Mouse (Mus musculus): ENCODE data around the gene Gnb3.

Gene Gnb3

DNA sequence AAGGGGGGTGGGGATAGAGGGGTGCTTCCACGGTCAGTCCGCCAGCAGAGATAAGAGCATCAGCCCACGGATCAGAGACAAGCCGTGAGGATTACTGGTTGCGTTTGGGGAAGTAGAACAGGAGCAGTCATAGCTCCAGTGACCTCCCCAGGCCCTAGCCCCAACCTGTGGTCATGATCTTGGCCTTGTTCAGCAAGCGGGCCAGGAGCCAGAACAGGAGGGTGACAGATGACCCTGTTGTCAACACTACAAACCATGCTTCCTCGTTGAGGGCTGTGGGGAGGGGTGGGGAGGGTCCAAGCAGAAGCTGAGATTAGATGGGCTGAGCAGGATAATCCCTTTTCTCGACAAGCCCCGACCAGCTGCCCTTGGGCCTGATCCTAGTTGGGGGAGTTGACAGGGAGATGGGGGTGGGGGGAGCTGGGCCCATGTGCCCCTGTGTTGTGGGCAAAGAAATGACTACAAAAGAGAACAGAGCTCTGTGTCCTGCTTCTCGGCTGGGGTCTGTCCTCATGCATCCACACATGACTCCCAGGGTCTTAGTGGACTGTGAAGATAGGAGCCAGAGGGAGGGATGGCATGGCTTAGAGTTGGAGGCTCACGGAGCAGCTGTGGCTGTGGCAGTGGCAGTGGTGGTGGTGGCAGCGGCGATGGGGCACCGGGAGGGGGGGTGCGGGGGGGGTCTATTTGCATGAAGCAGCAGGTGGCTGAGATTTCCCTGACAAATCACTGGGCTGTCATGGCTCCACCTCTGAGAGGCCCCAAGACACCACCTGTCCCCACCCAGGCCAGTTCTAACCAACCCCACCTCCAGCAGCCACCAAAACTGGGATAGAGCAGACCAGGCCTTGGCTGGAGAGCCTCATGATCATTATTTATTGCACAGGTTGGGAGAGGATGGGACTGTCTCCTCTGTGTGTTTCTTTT lies at the start of gene Gnb3:
Gene Gnb3, minus strand, starts transcription at position 35 of the 927 bp plus-strand sequence.
- DNase-seq (ENCODE audit: low spot score): no peak

DNA sequence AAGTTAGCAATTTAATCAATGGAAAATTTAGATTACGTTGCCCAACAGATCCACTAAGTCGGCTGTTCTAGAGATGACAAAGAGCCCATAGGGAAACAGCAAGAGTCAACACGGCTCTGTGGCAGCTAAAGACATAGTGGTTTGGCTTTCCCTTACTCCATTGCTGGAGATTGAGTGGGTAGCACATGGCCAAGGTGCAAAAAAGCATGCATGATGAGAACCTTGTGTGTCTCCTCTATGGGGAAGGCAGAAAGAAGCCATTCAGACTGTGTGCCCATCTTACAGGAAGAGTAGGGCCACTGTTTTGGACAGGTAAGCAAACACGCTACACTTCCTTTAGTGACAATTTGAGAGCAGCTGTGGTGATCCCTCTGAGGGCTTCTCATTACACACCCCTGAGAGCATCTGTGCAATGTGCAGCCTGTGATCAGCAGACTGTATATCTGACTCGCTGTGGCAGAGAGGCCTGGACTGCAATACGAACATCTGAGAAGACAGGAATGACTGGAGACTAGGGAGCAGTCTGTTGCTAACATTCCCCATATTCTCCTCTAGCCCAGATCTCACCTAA lies 48.6 kb upstream of the Gnb3 start:
- DNase-seq (ENCODE audit: low spot score): no peak

DNA sequence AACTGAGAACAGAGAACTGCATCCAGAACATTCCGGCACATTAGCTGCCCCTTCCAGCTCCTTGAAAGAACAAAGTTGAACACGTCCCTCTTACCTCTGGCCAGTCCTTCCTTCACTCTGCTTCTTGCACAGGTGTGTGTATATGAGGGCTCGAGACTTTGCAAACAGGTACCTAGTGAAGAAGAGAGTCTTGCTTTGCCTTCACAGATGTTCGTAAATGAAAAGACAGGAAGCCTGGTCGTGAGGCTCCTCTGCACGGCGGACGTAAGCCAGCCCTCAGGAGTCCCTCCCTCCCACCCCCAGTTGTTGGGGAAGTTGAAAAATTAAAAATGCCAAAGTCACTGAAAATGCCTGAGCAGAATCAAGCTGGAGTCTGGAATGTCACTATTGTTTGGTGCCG lies 47.9 kb upstream of the Gnb3 start, which contains the start of gene Cd4:
Gene Cd4, minus strand, starts transcription at position 236 of the 400 bp plus-strand sequence.
- DNase-seq (ENCODE audit: low spot score): no peak

GRCm38 (mm10) chr6:124885956-124886381 lies 45.9 kb upstream of the Gnb3 start:
- DNase-seq (ENCODE audit: low spot score): no peak

GRCm38 (mm10) chr6:124884714-124885500 lies 44.8 kb upstream of the Gnb3 start:
- DNase-seq (ENCODE audit: low spot score): no peak

- DNase-seq (ENCODE audit: low spot score): no peak
These were observed 43.3 kb upstream of the Gnb3 start for GRCm38 (mm10) chr6:124883351-124883750.

DNA sequence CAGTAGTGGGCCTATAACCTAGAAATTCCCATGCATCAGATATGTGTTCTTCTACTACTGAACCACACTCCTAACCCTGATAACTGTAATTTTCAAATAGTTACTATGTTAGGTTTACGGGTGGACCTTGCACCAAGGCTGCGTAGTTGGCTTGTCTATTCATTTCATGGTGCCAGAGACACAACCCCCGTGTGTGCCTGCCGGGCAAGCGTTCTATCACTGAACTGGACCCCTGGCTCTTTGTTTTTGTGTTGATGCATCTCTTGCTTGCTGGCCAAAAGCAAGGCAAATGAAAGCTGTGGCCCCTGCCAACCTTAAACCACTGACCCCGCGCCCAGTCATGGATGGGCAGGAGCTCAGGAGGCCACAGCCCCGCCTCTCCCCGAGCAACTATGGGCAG lies 41.7 kb upstream of the Gnb3 start:
- no peak for DNase-seq (ENCODE audit: low spot score)

DNA sequence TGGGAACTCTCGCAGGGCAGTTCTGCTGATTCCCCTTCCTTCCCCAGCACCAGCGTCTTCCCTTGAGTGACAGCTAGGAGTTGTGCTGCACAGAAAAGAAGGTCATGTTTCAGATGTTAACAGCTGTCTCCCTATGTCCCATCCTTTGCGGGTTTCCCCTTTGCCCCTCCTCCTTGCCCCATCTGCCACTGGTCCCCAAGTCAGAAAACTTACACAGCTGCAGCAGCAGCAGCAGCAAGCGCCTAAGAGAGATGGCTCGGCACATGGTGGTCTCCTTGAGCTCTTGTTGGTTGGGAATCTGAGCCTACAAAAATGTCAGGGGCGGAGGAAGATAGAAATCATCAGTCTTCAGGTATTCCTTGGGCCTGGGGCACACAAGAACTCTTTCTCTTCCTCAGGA lies 39.3 kb upstream of the Gnb3 start:
- DNase-seq (ENCODE audit: low spot score): no peak

GRCm38 (mm10) chr6:124874348-124874747 lies 34.3 kb upstream of the Gnb3 start:
- no peak for DNase-seq (ENCODE audit: low spot score)

DNA sequence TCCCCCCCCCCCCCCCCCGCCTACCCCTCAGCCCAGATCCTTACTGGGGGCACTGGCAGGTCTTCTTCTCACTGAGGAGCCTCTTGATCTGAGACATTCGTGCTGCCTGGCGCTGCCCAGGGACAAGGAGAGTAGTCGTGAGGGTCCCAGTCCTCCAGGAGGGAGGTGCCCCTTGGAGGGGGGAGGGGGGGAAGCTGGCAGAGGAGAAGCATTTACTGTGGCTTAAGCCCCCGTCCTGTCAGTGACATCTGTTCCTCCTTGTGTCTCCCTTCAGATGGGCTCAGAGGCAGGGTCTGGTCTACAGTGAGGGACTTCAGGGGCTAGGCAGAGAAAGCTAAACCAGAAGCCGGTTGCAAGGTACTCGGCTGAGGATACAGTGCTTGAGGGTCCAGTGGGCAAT lies 26.5 kb upstream of the Gnb3 start:
- DNase-seq (ENCODE audit: low spot score): no peak

- no peak for DNase-seq (ENCODE audit: low spot score)
These were observed 25.8 kb upstream of the Gnb3 start for GRCm38 (mm10) chr6:124865766-124866362.

DNA sequence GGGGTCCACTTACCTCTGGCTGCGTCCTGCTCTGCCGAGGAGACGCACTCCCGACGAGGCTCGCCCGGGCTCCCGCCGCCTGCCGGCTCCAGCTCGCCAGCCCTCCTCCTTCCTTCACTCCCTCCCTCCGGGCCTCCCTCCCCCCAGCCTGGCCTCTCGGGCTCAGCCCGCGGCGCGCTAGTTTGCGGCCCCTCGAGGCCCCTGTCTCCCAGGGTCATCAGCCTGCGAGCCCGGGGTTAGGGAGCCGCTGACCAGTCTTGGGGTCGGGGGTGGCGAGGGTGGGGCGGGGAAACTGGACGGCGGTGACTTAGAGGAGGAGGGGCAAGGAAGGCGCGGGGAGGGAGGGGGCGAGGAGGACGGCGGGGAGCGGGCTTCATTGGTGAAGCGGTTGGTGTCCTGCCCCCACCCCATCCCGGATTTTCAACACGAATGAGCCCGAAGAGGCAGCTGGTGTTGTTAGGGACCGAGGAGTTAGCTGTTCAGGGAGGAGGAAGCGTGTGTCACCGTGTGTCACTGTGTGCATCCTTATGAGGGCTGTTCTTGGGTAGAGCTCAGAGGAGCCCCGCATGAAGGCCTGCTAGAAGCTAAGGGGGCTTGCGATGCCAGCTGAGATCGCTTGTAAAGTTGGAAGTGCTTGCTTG lies 23.7 kb upstream of the Gnb3 start, which contains the start of gene Gpr162:
Gene Gpr162, minus strand, starts transcription at position 326 of the 641 bp plus-strand sequence.
- no peak for DNase-seq (ENCODE audit: low spot score)

DNA sequence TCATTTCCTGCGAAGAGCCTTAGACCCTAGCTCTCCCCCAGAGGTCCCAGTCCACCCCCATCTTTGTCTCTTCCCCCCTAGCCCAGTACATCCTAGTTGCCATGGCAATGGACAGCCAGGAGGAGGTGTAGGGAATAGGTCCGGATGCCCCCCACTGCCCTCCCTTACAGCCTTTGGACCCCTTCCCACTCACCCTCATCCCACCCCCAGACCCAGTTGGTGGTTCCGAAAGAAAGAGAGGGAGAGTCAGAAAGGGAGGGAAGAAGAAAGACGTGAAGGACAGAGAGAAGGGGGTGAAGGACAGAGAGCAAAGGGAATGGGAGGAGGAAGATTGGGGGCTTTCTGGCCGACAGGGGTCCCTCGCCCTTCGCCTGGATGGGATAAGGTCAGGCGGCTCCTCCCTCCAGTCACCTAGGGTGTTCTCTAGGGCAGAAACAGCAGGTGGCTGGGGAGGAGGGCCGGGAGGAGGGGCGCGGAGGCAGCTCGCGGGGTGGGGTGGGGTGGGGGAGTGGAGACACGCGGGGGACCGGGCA lies 23.1 kb upstream of the Gnb3 start:
- no peak for DNase-seq (ENCODE audit: low spot score)

- DNase-seq (ENCODE audit: low spot score): no peak
These were observed 22.5 kb upstream of the Gnb3 start for GRCm38 (mm10) chr6:124862406-124863124.

DNA sequence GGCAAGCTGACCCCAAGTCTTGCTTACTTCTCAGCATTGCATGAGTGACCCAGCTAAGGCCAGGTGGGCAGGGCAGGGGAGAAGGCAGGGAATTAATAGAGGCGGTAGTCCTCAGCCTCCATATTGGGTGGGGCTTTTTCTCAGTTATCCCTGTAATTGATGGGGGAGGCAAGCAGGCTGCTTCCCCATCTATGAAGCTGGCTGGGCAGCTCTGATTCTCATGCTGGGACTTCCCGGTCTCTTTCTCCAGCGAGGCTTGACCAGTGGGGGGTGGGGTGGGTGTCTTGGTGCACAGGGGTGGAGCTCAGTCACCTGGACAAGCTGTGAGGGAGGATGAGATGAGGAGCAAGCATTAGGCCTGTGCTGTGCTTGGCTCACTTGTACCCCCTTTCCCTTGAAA lies 21.7 kb upstream of the Gnb3 start:
- no peak for DNase-seq (ENCODE audit: low spot score)

GRCm38 (mm10) chr6:124861266-124861665 lies 21.2 kb upstream of the Gnb3 start:
- DNase-seq (ENCODE audit: low spot score): no peak

GRCm38 (mm10) chr6:124860511-124860910 lies 20.4 kb upstream of the Gnb3 start:
- no peak for DNase-seq (ENCODE audit: low spot score)

GRCm38 (mm10) chr6:124859725-124860124 lies 19.6 kb upstream of the Gnb3 start:
- DNase-seq (ENCODE audit: low spot score): peak; percentile 83

DNA sequence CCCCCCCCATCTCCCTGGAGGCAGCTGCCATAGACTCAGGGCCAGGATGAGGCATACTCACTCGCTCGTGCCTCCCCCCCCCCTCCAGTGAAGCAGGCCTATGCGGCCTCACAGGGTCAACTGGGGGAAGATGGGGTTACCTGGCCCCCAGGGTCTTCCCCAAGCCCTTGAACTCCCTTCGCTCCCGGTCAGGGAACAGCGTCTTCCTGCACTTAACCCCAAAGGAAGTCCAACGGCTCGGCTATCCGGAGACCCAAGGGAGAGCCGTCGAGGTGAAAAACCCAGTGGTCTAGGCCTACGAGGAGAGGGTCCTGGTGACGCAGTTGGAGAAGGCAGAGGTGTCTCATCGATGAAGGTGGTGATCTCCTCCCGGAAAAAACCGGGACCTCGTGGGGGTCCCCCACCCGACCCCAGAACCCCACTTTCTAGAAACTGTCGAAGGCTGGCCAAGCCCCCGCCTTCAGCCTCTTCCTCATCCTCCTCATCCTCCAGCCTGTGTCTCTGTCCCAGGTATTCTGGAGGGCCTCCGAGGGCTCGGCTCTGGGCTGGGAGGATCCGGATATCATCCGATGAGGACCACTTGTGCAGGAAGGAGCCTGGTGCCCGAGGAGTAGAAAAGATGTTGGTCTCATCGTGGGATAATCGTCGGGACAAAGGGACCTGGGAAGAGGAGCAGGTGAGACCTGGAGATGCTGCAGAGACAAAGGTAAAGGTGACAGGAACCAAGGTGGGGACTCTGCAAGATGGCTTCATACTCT lies 18.7 kb upstream of the Gnb3 start:
- no peak for DNase-seq (ENCODE audit: low spot score)

All from layer of hippocampus, adult 9-10 months (tissue).